Mouse (Mus musculus): ENCODE measurements around the gene Grik1.

Gene Grik1

GRCm38 (mm10) chr16:87848799-87849198 is 441.3 kb downstream of the Grik1 start:
- DNase-seq = no peak
